Mouse (Mus musculus) neural tube, embryonic 11.5 days (tissue): ENCODE measurements at regions not wholly inside any gene's neighbourhood (a gene's known extent, or its start where the extent isn't known, plus 50 kb on each side); places are given as distances from the start of the nearest gene placed in this dataset.

Experiments used
- ATAC-seq: fragments of 200-750 bp; cut with Nextera tagmentation; 2 replicates; pipeline ENCODE4 v1.8.0; 2017; ENCODE audit warnings: moderate number of reproducible peaks, mild to moderate bottlenecking, moderate TSS enrichment, moderate library complexity; ENCODE audit not compliant: insufficient read depth, low FRiP score, low TSS enrichment
- DNase-seq: peaks from one replicate; pipeline ENCODE4 v3.0.0-alpha.2; 2015; ENCODE audit warnings: low spot score
- H3K27ac ChIP-seq: fragments of 300-500 bp; sonication (generic); 2 replicates; pipeline ENCODE4 v1.5.1; 2014; ENCODE audit warnings: low read depth, mild to moderate bottlenecking, low read length
- H3K27me3 ChIP-seq: fragments of 300-500 bp; sonication (generic); 2 replicates; pipeline ENCODE4 v1.6.1; 2014; ENCODE audit warnings: mild to moderate bottlenecking, low read length, mixed read lengths; ENCODE audit not compliant: control insufficient read depth, insufficient read depth
- H3K36me3 ChIP-seq: fragments of 300-500 bp; sonication (generic); 2 replicates; pipeline ENCODE4 v1.6.1; 2014; ENCODE audit warnings: mild to moderate bottlenecking, low read length, moderate library complexity, mixed read lengths; ENCODE audit not compliant: control insufficient read depth, insufficient read depth
- H3K4me1 ChIP-seq: fragments of 300-500 bp; sonication (generic); 2 replicates; pipeline ENCODE4 v1.6.1; 2014; ENCODE audit warnings: low read length, mixed read lengths; ENCODE audit not compliant: control insufficient read depth, insufficient read depth
- H3K4me2 ChIP-seq: fragments of 300-500 bp; sonication (generic); 2 replicates; pipeline ENCODE4 v1.6.1; 2014; ENCODE audit warnings: low read depth, mild to moderate bottlenecking, moderate library complexity
- H3K4me3 ChIP-seq: fragments of 300-500 bp; sonication (generic); 2 replicates; pipeline ENCODE4 v1.5.1; 2014; ENCODE audit warnings: low read depth, low read length
- H3K9ac ChIP-seq: fragments of 300-500 bp; sonication (generic); 2 replicates; pipeline ENCODE4 v1.6.1; 2014; ENCODE audit warnings: mild to moderate bottlenecking, low read length
- H3K9me3 ChIP-seq: fragments of 300-500 bp; sonication (generic); 2 replicates; pipeline ENCODE4 v1.6.1; 2016; ENCODE audit warnings: low read length; ENCODE audit not compliant: control insufficient read depth
- WGBS: fragments of 180-500 bp; shearing (Covaris S2); extraction: QIAGEN DNeasy Blood & Tissue Kit; methylation state at CpG from one replicate; pipeline ENCODE4 v1.1.7; 2014; 5-methylcytosine and 5-hydroxymethylcytosine counted together

GRCm38 (mm10) chr17:49205095-49205494, 223.1 kb upstream of the Mocs1 start:
- H3K27ac ChIP-seq, result no peak overlapping the region
- DNase-seq, result no peak
- H3K4me3 ChIP-seq, result no peak overlapping the region
- H3K9me3 ChIP-seq, result no peaks in the 10 kb centered on the region
- no peaks in the 10 kb centered on the region for H3K36me3 ChIP-seq
- H3K27me3 ChIP-seq, result no peaks in the 10 kb centered on the region
- no peak overlapping the region for H3K4me2 ChIP-seq
- no peak overlapping the region for H3K9ac ChIP-seq
- H3K4me1 ChIP-seq, result peaks cover 6% of the 10 kb centered on the region; the same call in 1 of the 2 replicates
- ATAC-seq, result no peak
- 16% methylated on average over 5 of the region's 5 CpGs for WGBS

DNA sequence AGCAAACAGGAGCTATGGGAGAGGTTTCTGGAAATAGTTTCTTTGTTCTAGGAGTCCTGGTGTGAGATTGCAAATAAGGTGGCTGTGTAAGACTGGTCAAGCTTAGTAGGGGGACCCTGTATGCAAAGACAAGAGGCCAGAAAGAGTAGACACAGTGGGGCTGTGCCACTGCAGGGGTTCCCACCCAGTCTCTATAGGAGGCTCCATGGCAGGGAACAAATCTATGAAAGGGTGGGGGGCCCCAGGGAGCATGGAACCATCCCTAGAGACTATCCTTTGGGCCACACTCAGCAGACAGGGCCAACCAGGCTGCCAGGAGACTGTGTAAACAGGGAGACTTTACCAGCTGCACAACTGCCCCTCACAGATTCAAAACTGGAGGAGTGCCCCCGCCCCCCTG, 222.6 kb upstream of the Mocs1 start:
- ATAC-seq, result no peak
- no peaks in the 10 kb centered on the region for H3K36me3 ChIP-seq
- 75% methylated on average over 1 of the region's 1 CpGs for WGBS
- no peak overlapping the region for H3K9ac ChIP-seq
- H3K4me2 ChIP-seq, result no peak overlapping the region
- DNase-seq, result no peak
- no peaks in the 10 kb centered on the region for H3K27me3 ChIP-seq
- H3K9me3 ChIP-seq, result no peaks in the 10 kb centered on the region
- H3K27ac ChIP-seq, result no peak overlapping the region
- H3K4me1 ChIP-seq, result peaks cover 6% of the 10 kb centered on the region; the same call in 1 of the 2 replicates
- no peak overlapping the region for H3K4me3 ChIP-seq

- Histone ChIP-seq H3K9me3 (no peaks in the 10 kb centered on the region), H3K4me2 (no peak overlapping the region), H3K36me3 (no peaks in the 10 kb centered on the region), H3K9ac (no peak overlapping the region), H3K4me3 (no peak overlapping the region), H3K27ac (no peak overlapping the region), H3K4me1 (peaks cover 6% of the 10 kb centered on the region; the same call in 1 of the 2 replicates), H3K27me3 (no peaks in the 10 kb centered on the region)
- DNase-seq (peak; percentile 31), ATAC-seq (no peak)
- WGBS, result 40% methylated on average over 9 of the region's 9 CpGs
Observed at GRCm38 (mm10) chr17:49206708-49207107, 221.5 kb upstream of the Mocs1 start.

DNA sequence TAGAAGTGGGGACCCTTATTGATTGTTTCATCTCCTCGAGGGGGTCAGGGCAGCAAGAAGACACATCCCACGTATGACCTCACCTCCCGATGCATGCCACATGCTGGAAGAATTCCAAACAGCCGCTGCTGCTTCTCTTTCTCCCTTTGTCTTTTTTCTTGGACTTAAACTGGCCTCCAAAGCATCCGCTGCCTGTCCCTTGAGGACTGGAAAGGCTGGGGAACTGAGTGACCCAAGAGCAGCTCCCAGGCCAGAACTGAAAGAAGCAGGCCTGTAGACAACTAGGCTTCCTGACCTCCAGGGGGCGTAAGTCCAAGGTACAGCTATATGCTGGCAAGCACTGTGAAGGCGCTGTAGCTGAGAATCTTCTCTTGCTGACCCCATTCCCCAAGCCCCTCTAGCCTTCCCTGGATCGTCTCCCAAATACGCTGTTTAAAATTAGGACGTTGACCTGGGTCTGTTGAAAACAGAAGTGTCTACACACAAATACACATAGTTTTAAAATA, 219.8 kb upstream of the Mocs1 start:
- Histone ChIP-seq H3K27me3 (no peaks in the 10 kb centered on the region), H3K9me3 (no peaks in the 10 kb centered on the region), H3K4me2 (no peak overlapping the region), H3K4me3 (no peak overlapping the region), H3K27ac (no peak overlapping the region), H3K4me1 (peaks cover 6% of the 10 kb centered on the region; the same call in 1 of the 2 replicates), H3K9ac (no peak overlapping the region), H3K36me3 (no peaks in the 10 kb centered on the region)
- 73% methylated on average over 10 of the region's 10 CpGs for WGBS
- DNase-seq, result no peak
- ATAC-seq, result no peak

GRCm38 (mm10) chr17:49212918-49213317, 215.2 kb upstream of the Mocs1 start:
- Histone ChIP-seq H3K4me2 (no peak overlapping the region), H3K4me3 (no peak overlapping the region), H3K9me3 (no peaks in the 10 kb centered on the region), H3K36me3 (no peaks in the 10 kb centered on the region), H3K27ac (no peak overlapping the region), H3K9ac (no peak overlapping the region), H3K4me1 (no peaks in the 10 kb centered on the region), H3K27me3 (no peaks in the 10 kb centered on the region)
- 93% methylated on average over 13 of the region's 13 CpGs for WGBS
- DNase-seq (no peak), ATAC-seq (no peak)

GRCm38 (mm10) chr17:49215281-49215680, 212.9 kb upstream of the Mocs1 start:
- H3K4me3 ChIP-seq, result no peak overlapping the region
- H3K36me3 ChIP-seq, result no peaks in the 10 kb centered on the region
- 79% methylated on average over 8 of the region's 8 CpGs for WGBS
- no peak overlapping the region for H3K27ac ChIP-seq
- H3K9ac ChIP-seq, result no peak overlapping the region
- no peaks in the 10 kb centered on the region for H3K9me3 ChIP-seq
- no peaks in the 10 kb centered on the region for H3K27me3 ChIP-seq
- no peak for ATAC-seq
- H3K4me1 ChIP-seq, result no peaks in the 10 kb centered on the region
- no peak for DNase-seq
- H3K4me2 ChIP-seq, result no peak overlapping the region

DNA sequence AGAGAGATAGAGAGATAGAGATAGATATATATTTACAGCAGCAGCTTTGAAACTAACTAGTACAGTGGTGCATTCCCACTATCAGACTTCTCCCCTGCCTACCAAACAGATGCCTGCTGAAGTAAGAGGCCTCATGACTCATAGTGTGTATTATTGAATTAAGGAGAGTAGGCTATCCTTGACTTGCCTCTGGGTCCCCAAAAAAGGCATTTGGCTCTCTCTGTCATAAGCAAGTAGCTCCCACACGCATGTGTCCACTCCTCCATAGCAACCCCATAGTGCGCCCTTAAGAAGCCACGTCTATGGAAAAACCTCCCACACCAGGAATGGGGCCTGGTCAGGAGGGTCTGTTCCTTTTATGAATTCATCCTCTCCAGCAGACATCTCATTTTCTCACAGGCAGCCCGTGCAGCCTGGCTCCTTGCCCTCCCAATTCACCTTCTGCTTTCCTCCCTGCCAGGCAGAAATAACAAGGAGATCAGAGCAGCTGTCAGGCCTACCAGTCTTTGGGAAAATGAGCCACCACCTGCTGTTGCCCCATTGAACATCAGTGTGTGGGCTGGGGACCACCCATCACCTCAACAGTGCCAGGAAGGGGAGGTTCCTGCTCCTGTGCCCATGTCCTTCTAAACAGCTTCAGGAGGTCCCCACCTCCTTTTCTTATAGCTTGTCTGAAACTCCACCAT, 208.5 kb upstream of the Mocs1 start:
- ATAC-seq, result no peak
- 76% methylated on average over 4 of the region's 4 CpGs for WGBS

GRCm38 (mm10) chr17:49223212-49223611, 204.9 kb upstream of the Mocs1 start:
- H3K4me1 ChIP-seq, result no peaks in the 10 kb centered on the region
- DNase-seq (no peak), ATAC-seq (no peak)
- WGBS, result 77% methylated on average over 7 of the region's 7 CpGs
- no peaks in the 10 kb centered on the region for H3K9me3 ChIP-seq
- H3K9ac ChIP-seq, result no peak overlapping the region
- no peak overlapping the region for H3K4me2 ChIP-seq
- no peak overlapping the region for H3K4me3 ChIP-seq
- no peaks in the 10 kb centered on the region for H3K36me3 ChIP-seq
- no peaks in the 10 kb centered on the region for H3K27me3 ChIP-seq
- H3K27ac ChIP-seq, result no peak overlapping the region

More for the DNA sequence above, 208.5 kb upstream of the Mocs1 start:
- H3K27me3 ChIP-seq, result no peaks in the 10 kb centered on the region
- no peaks in the 10 kb centered on the region for H3K36me3 ChIP-seq
- H3K9me3 ChIP-seq, result no peaks in the 10 kb centered on the region
- no peak overlapping the region for H3K27ac ChIP-seq
- no peak overlapping the region for H3K4me2 ChIP-seq
- DNase-seq, result no peak
- no peak overlapping the region for H3K4me3 ChIP-seq
- H3K9ac ChIP-seq, result no peak overlapping the region
- no peaks in the 10 kb centered on the region for H3K4me1 ChIP-seq

GRCm38 (mm10) chr17:49223651-49224050, 204.5 kb upstream of the Mocs1 start:
- WGBS, result 91% methylated on average over 2 of the region's 2 CpGs
- no peak overlapping the region for H3K4me2 ChIP-seq
- H3K9ac ChIP-seq, result no peak overlapping the region
- H3K4me3 ChIP-seq, result no peak overlapping the region
- ATAC-seq, result no peak
- H3K27me3 ChIP-seq, result no peaks in the 10 kb centered on the region
- H3K36me3 ChIP-seq, result no peaks in the 10 kb centered on the region
- H3K4me1 ChIP-seq, result no peaks in the 10 kb centered on the region
- H3K27ac ChIP-seq, result no peak overlapping the region
- no peak for DNase-seq
- H3K9me3 ChIP-seq, result no peaks in the 10 kb centered on the region
